Mouse (Mus musculus) layer of hippocampus, adult 9-11 months (tissue): ENCODE measurements at regions not wholly inside any gene's neighbourhood (a gene's known extent, or its start where the extent isn't known, plus 50 kb on each side); places are given as distances from the start of the nearest gene placed in this dataset.
"Not testable (repeated sequence)": the region's sequence is repeated elsewhere in the genome, so short reads cannot be mapped to it uniquely, and the experiment has no call there.

Source experiments
- DNase-seq: peaks from one replicate; pipeline ENCODE4 v3.0.0; 2022

DNA sequence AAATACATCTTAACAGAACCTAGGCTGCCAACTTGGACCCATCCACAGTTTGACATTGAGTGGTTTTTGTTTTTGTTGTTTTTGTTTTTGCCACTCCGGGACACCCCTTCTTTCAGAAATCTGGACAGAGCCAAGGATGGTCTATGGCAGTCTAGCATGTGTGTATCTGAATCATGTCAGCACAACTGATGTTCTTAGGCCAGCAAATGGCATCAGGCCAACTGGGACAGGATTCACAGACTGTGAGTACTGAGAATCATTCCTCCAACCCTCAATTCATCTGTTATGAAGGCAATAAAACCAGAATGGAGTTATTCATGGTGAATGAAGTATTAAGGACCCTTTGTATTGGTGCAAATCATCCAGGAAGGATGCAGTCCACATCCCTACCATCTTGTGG lies 1372.5 kb upstream of the Rag2 start:
- no peak for DNase-seq

DNA sequence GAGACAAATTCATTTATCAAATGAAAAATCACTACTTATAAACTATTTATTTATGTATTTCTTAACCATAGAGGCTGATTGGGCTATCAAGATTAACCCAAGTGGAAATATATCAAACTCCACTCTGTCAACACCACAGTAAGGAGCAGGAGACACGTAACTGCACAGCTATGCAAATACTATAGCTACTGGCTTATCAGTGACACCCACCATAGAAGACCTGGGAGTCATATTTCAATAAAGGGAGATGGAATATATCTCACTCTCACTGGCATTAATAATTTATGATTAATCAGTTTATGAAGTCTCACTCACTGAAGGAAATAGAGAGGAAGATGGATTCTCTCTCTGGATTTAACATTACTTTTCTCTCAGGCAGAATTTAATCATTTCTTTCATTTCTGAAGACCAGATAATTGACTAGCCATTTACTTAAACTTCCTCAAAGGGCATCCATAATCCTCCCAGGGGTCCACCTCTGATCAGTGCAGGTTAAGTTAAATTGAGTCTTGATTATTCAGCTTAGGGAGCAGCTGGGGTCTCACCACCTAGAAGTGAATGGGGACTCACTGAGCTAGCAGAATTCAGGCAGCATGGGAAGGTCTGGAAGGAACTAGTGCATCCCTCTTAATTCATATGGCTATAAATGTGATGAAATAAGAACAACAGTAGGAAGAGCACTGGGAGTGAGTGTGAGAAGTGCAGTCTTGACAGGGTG lies 1365.2 kb upstream of the Rag2 start:
- DNase-seq, result no peak

DNA sequence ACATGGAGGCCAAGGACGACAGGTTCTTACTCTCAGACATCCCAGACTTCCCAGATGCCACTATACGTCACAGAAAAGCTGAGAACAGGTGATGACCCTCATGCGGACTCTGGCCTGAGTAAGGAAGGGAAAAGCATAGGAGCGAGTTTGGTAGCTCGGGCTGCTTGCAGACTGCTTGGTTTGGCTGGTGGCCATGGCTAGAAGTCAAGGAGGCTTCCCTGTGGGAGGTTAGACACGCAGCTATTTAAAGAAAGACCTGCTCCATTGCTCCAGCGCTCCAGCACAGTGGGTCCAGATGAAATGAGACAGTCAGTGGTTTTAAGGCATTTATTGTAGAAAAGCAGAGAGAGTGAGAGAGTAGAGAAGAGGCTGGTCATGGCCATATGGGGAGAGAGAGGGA lies 1318.0 kb upstream of the Rag2 start:
- no peak for DNase-seq

DNA sequence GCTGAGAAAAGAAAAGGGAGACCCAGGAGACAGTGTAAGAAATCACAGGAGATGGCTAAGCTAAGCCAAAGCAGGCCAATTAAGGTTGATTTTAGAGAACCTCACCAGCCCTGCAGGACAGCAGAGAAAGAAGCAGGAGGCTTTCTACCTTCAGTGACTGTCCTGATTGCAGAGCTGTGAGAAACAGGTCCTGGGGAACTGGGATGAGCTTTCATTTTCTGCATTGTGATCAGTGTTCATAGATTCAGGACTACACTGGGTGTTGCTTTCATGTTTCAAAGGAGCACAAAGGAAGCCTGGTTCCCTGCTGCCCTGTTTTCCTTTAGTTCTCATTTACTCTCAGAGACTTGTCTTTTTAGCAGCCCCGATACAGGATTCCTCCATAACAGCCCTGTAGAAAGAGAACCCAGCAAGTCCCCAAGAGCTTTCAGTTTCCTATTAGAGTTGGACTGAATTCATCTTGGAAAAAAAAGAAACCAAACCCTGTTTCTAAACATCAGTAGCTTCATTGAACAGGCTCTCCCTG lies 1311.7 kb upstream of the Rag2 start:
- no peak for DNase-seq

DNA sequence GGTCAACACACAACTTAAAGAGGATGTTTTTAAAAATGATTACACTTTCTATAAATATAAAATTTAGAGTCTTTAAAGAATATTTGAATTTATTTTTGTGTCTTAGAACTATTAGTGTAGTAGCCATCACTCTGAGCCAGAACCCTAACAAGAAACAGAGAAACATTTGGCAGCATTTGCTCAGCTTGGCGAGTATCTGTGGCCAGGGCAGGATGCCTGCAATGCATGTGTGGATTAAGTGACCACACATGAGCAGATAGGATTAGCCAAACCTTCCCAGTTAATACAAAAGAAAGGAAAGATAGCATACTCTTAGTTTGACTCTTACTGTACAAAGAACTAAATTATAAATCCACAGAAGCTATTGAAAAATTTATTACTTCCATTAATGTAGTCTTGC lies 1304.1 kb upstream of the Rag2 start:
- DNase-seq, result no peak

DNA sequence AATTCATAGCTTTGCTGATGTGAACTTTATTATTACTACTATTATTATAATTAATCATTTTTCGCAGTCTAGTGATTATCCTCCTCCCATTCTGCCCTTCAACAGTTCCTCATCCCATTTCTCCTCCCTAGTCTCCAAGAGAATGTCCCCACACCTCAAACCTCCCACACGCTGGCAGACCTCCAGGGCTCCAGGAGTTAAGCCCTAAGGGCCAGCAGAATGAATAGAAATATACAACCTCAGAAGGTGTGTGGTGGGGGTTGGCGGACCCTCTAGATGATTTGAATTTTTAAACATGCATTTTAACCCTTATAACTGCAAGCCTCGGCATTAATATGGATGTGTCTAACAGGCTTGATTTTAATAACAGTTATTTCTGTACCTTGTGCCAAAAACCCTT lies 1283.8 kb upstream of the Rag2 start:
- DNase-seq, result no peak

DNA sequence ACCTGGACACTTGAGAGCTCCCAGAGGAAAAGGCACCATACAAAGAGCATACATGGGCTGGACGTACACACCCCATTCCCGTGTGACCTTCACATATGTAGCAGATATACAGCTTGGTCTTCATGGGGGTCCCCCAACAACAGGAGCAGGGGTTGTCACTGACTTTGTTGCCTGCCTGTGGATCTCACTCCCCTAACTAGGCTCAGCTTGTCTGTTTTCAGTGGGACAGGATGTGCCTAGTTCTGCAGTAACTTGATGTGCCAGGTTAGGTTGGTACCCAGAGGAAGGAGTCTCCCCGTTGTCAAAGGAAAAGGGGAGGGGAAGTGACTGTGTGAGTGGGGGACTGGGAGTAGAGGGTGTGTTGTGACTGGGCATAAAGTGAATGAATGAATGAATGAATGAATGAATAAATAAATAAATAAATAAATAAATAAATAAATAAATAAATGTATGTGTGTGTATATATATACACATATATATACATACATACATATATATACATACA lies 1279.5 kb upstream of the Rag2 start:
- DNase-seq, result no peak

DNA sequence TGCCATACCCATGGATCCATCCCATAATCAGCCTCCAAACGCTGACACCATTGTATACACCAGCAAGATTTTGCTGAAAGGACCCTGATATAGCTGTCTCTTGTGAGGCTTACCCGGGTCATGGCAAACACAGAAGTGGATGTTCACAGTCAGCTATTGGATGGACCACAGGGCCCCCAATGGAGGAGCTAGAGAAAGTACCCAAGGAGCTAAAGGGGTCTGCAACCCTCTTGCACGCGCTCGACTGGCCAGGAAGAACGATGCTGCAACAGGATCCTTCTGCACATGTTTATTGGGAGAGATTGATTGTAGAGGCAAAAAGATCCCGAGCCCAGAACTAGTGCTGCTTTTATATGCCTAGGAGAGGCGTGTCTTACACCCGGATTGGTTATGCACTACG lies 1258.9 kb upstream of the Rag2 start:
- DNase-seq, result not testable (repeated sequence)

DNA sequence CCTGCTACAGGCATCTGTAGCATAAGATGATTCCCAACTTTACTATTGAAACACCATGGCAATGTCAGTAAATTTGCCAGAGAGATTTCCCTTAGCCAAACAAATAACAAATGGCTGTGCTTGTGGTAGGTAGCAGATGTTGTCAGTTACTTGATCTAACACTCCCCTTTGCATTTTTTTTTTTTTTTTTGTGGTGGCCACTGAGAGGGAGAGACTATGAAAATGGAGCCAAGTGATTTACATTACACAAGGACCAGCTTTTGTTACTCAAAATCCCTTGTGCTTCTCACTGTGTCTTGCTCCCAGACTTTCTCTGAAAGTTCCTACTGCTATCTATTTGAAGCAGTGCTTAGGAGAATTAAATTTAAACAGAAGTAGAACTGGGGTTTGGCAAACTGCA lies 1224.7 kb upstream of the Rag2 start:
- DNase-seq, result no peak

DNA sequence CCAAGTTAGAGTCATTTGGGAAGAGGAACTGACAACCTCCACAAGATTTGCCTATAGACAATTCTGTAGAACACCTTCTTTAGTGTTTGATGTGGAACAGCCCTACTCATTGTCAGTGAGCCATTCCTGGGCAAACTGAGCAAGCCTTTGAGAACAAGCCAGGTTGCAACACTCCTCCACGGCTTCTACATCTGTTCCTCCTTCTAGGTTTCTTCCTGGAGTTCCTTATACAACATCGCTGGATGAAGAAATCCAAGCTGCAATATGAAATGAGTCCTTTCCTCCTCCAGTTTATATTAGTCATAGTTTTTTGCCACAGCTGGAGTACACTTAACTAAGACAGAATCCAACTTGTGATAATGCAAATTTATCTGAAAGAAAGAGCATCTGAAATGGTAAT lies 1197.9 kb upstream of the Rag2 start:
- DNase-seq, result peak; percentile 5

DNA sequence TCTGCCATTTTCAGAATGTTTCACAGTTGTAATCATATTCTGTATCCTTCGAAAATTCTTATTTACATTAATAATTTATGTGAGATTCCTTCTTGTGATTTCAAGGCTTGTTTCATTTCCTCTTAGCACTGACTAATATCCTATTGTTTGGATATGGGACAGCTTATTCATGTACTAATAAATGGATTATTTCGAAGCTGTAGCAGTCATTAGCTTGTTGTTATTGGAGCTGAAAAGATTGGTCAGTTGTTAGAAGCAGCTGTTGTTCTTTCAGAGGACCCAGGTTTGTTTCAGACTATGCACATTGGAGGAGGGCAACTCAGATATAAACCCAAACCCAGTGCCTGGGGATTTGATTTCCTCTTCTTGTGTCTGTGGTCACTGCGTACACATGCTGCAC lies 1189.5 kb upstream of the Rag2 start:
- no peak for DNase-seq

DNA sequence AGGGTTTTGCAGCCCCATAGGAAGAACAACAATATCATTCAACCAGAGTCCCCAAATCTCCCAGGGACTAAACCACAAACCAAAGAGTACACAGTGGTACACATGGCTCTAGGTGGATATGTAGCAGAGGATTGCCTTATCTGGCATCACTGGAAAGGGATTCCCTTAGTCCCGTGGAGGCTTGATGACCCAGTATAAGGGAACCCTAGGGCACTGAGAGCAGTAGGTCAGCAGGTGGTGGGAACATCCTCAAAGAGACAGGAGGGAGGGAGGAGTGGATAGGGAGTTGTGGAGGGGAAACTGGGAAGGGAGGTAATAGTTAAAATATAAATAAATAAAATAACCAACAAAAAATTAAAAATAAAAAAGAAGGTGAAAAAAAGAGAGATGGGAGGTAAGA lies 1178.7 kb upstream of the Rag2 start:
- DNase-seq, result no peak

DNA sequence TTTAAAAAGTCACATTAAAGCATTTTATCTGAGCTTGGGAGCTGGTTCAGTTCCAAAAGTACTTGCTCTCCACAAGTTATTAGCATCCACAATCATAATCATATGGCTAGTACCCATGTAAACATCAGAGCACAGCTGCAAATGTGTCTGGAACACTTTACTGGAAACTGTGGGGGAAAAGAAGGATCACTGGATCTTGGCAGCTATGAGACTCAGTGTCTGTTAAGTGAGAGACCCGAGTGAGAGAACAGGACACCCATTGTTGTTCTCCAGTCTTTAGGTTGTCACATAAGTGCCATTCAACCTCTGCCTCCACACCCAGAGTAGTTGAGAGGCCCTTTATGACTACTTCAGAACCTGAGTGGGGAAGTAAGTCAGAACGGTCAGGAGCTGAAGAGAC lies 1178.2 kb upstream of the Rag2 start:
- DNase-seq, result no peak

DNA sequence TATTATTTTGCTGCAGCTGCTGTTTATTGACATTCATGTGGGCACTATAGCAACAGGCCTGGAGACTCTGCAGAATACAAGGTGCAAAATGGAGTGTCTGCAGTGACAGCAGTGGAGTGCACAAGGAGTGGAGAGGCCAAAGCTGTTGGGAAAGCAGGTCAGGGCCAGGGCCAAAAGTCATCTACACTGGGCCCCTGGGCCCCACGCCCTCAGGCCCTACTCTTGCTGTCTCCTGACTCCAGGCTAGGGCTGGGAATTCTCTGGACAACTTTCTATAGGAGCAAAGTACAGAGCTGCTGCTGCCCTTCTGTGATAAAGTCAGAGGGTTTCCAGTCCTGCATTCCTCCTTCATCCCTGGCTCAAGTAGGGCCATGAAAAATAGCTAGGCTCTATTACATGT lies 1164.9 kb upstream of the Rag2 start:
- DNase-seq, result not testable (repeated sequence)

DNA sequence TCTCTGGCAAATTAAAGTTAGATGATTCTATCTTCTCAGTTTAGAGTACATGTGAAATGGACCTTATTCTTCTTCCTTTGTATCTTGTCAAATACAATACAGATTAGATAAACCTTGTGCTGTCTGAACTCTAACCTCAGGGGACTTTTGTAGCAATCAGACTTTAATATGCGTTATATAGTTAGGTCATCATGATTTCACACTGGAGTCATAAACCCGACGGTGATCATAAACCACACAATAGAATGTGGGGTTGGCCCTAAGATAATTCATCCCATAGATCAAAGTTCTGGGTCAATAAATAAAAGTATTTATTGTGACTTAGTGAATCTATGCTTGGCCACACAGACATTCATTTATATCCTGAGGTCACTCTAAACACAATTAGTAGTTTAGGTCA lies 1138.3 kb upstream of the Rag2 start:
- not testable (repeated sequence) for DNase-seq

DNA sequence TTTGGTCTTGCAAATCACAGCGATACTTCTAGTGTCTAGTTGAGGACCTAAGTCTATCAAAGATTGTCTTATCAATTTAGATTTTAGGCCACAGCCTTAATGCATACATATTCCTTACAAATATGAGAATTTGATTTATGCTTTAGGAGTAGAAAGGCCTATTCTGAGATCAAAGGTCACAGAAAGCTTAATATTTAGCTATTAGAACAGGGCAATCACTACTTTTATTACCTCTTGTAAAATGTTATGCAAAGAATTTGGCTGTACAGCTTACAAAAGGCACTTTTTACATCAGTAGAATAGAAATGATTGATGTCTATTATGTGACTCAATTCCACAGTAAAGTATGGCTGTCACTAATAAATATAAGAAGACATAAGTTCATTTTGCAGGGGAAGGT lies 1119.4 kb upstream of the Rag2 start:
- not testable (repeated sequence) for DNase-seq
